Mouse (Mus musculus) CH12.LX (cell line): ENCODE measurements at regions not wholly inside any gene's neighbourhood (a gene's known extent, or its start where the extent isn't known, plus 50 kb on each side); places are given as distances from the start of the nearest gene placed in this dataset.

Experiments used
- CTCF ChIP-seq, 2 experiments: IDR thresholded peaks in 1 of 2; conservative IDR thresholded peaks in 1 of 2; 2 replicates each; pipeline ENCODE4 v1.5.1; 2011 to 2012; ENCODE audit warnings: low read depth in 2 of 2, low read length in 2 of 2, improper control_type of control experiment in 1 of 2, inconsistent platforms in 1 of 2, mild to moderate bottlenecking in 1 of 2, moderate library complexity in 1 of 2
- E2F4 ChIP-seq: IDR thresholded peaks from 2 replicates; pipeline ENCODE4 v1.6.1; 2011; ENCODE audit warnings: low read depth, low read length, improper control_type of control experiment; ENCODE audit not compliant: insufficient replicate concordance
- ELF1 ChIP-seq: IDR thresholded peaks from 2 replicates; pipeline ENCODE4 v1.6.1; 2014; ENCODE audit warnings: low read depth, mild to moderate bottlenecking, inconsistent platforms, low read length, improper control_type of control experiment
- GABPA ChIP-seq: IDR thresholded peaks from 2 replicates; pipeline ENCODE4 v1.6.1; 2012; ENCODE audit warnings: low read depth, low read length, improper control_type of control experiment, inconsistent platforms; ENCODE audit not compliant: insufficient replicate concordance
- JUND ChIP-seq: conservative IDR thresholded peaks from 2 replicates; pipeline ENCODE4 v1.6.1; 2011; ENCODE audit warnings: low read depth, low read length, improper control_type of control experiment
- MAX ChIP-seq: IDR thresholded peaks from 2 replicates; pipeline ENCODE4 v1.6.1; 2011; ENCODE audit warnings: low read length, improper control_type of control experiment
- MYC ChIP-seq: IDR thresholded peaks from 2 replicates; pipeline ENCODE4 v1.6.1; 2011; ENCODE audit warnings: low read depth, mild to moderate bottlenecking, improper control_type of control experiment, low read length
- POLR2A ChIP-seq: IDR thresholded peaks from 2 replicates; pipeline ENCODE4 v1.6.1; 2011; ENCODE audit warnings: low read depth, mild to moderate bottlenecking, improper control_type of control experiment, low read length
- SMC3 ChIP-seq: IDR thresholded peaks from 2 replicates; pipeline ENCODE4 v1.6.1; 2011; ENCODE audit warnings: low read depth, low read length, improper control_type of control experiment
- TBP ChIP-seq: conservative IDR thresholded peaks from 2 replicates; pipeline ENCODE4 v1.6.1; 2011; ENCODE audit warnings: low read depth, low read length, improper control_type of control experiment
- USF1 ChIP-seq: IDR thresholded peaks from 2 replicates; pipeline ENCODE4 v1.6.1; 2014; ENCODE audit warnings: low read depth, mild to moderate bottlenecking, inconsistent platforms, low read length, improper control_type of control experiment
- ZNF384 ChIP-seq: IDR thresholded peaks from 2 replicates; pipeline ENCODE4 v1.6.1; 2012; ENCODE audit warnings: low read depth, low read length, improper control_type of control experiment, inconsistent platforms

GRCm38 (mm10) chr6:11103415-11103814, 803.9 kb downstream of the Ndufa4 start:
- no peak for TF ChIP-seq CTCF (conservative IDR thresholded peaks at IDR 0.05 in 1 of 2, IDR thresholded peaks at IDR 0.05 in 1 of 2; ENCODE audit: low read depth in 2 of 2, low read length in 2 of 2)
- TF ChIP-seq E2F4 = no peak
- TF ChIP-seq JUND = no peak
- no peak for TF ChIP-seq ELF1
- no peak for TF ChIP-seq POLR2A
- no peak for TF ChIP-seq GABPA
- TF ChIP-seq MYC = no peak
- TF ChIP-seq TBP = no peak
- TF ChIP-seq USF1 = no peak
- TF ChIP-seq ZNF384 = no peak
- no peak for TF ChIP-seq MAX
- TF ChIP-seq SMC3 = no peak
